Mouse (Mus musculus): ENCODE measurements around the gene Map3k7.
"Not testable (repeated sequence)": the region's sequence is repeated elsewhere in the genome, so short reads cannot be mapped to it uniquely, and the experiment has no call there.

Gene Map3k7

GRCm38 (mm10) chr4:31981863-31982262 is 18.0 kb downstream of the Map3k7 start:
- in situ Hi-C loops (cut with MboI, MseI), result no loop called here

GRCm38 (mm10) chr4:31993386-31993785 is 29.5 kb downstream of the Map3k7 start:
- in situ Hi-C loops (cut with MboI, MseI), result no loop called here

GRCm38 (mm10) chr4:31993865-31994264 is 30.0 kb downstream of the Map3k7 start:
- in situ Hi-C loops (cut with MboI, MseI), result no loop called here

- in situ Hi-C loops (cut with MboI, MseI), result no loop called here
Measured at GRCm38 (mm10) chr4:32001498-32001897, 37.6 kb downstream of the Map3k7 start.

DNA sequence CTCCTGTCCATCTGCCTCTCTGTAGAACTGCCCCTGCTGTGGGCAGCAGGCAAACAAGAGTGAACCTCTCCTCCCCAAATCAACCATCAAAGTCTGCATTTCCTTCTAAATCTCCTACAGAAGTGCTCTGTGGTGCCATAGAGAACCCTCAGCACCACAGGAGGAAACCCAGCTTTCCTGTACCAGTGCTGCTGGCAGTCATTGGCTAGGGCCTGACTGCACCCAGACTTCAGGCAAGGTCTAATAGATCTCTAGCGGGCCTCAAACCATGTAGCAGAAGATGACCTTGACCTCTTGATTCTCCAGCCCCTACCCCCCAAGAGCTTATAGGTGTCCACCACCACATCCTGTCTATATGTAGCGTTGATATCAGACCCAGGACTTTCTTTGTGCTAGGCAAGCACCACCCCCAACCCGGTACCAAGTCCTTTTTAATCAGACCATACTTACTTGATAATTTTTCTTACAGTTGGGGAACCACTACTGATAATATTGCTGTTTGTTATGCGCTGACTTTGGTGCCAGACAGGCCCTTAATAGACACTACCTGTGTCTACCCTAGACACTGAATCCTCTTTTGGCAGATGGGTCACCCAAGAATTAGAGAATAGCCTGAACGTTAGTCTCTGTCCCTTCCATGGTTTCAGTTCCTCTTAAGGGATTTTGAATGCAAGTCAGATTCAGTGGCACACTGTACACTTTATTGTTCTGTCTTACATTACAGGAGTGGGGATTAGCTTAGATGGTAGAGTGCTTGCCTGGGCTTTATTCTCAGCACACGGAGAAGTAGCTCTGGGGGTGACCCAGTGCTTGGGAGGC is 41.1 kb downstream of the Map3k7 start:
- in situ Hi-C loops (cut with MboI, MseI), result no loop called here

DNA sequence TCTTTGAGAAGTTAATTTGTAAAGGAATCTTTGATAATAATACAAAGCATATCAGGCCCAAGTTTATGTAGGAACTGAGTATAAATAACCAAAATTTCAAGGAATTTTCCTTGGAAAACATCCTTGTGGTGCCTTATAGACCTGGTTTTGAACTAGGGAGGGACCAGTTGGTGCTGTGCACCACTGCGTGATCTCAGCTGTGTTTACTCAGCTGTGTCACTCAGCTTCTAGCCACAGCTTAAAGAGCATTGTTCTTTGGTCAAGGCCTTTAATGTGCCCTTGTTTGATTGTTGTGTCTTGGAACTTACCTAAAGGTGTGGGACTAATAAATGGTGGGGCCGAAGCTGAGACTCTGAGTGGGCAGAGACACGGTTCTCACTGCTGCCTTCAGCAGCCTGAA is 43.3 kb downstream of the Map3k7 start:
- in situ Hi-C loops (cut with MboI, MseI), result no loop called here

DNA sequence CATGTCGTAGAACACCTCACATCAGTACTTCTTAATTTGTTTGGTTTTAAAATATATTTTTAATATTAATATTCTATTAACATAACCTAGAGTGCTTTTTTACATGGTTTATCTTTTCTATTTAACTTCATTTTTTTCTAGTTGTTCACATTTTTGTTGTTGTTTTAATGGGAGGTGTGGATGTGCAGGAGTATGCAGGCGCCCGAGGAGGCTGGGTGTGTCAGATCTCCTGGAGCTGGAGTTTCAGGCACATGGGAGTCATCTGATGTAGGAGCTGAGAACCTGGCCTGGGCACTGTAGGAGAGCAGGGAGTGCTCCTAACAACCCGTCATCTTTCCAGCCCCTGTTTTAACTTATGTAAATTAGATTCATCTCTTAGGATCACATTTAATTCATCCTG is 44.2 kb downstream of the Map3k7 start:
- in situ Hi-C loops (cut with MboI, MseI), result no loop called here

- in situ Hi-C loops (cut with MboI, MseI), result no loop called here
Measured at GRCm38 (mm10) chr4:32010808-32011207, 46.9 kb downstream of the Map3k7 start.

GRCm38 (mm10) chr4:32011218-32011973 is 47.5 kb downstream of the Map3k7 start:
- in situ Hi-C loops (cut with MboI, MseI), result no loop called here

GRCm38 (mm10) chr4:32021131-32021530 is 57.2 kb downstream of the Map3k7 start:
- in situ Hi-C loops (cut with MboI, MseI), result no loop called here

DNA sequence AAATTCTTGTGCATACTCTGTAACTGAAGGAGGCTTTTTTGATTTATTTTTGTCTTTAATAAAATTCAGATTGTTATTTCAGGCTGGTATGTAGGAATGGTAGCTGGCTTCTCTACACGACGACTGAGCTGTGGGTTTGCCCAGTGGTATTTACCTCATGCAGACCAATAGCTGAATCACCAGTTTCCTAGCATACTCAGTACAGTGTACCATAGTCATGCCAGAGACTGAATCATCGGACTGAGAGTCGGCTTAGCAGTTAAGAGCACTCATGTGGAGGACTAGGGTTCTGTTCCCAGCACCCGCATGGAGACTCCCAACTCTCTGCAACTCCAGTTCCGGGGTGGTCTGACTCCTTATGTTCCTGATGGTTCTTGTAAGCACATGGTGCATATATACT is 58.4 kb downstream of the Map3k7 start:
- in situ Hi-C loops (cut with MboI, MseI), result no loop called here

- in situ Hi-C loops (cut with MboI, MseI), result not testable (repeated sequence)
Measured at GRCm38 (mm10) chr4:32024170-32024569, 60.3 kb downstream of the Map3k7 start.

DNA sequence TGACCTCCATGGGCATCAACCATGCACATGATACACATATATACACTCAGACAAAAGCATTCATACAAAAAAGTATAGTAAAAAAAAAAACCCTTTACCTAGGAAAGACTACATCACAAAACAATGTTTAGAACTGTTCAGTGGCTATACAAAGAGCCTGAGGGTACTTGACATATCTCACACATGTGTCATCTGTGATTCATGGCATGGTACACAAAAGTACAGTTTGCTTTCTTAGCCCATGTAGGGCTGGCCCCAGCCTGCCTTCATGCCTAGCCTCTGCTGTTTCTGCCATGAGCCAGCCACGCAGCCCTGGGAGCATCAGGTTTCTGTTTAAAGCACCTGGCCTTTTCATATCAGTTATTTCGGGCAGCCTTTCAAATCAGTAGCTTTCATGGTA is 61.2 kb downstream of the Map3k7 start:
- in situ Hi-C loops (cut with MboI, MseI), result no loop called here

DNA sequence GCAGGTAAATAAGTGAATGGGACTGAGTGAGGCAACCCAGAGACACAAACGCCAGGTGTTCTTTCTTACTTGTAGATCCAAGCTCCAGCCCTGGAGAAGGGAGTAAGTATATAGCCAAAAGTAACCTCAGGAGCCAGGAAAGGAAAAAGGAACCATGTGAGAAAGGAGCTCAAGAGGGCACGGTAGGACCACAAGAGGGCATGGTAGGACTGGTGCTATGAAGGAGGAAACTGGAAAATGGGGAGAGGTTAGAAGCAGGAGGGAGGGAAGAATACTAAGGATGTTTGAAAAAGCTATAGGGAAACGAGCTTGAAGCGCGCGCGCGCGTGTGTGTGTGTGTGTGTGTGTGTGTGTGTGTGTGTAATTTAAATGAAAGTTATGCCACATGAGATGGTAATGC is 63.2 kb downstream of the Map3k7 start:
- in situ Hi-C loops (cut with MboI, MseI), result no loop called here

GRCm38 (mm10) chr4:32037267-32037666 is 73.4 kb downstream of the Map3k7 start:
- in situ Hi-C loops (cut with MboI, MseI), result no loop called here

DNA sequence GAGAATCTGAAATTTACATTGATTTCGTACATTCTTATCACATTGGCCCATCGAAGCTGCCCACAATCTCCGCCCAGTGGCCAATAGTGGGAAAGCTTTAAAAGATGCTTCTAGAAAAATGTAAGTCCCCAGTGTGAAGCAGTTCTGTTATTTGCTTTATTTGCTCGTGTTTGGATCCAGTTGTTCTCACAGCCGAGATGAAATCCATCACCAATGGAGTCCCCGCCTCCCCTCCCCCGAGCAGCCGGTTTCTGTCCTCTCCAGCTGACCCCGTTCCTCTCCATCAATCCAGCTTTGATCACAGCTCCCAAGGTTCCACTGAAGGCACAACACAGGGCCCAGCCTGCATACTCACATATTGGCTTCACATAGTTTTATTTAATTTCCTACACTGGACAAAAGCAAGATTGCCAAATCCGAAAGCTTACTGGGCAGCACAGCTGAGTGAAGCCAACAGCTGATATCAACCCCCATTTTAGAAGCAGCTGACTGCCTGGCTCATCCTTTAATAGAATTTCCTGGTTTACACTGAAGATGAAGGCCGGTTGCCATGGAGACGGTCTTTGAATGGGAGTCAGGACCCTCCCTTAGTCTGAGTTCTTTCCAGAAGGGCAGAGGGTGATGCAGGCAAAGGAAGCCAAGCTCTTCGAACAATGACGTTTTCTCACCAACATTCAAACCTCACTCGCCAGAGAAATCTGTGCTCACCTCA is 78.0 kb downstream of the Map3k7 start:
- in situ Hi-C loops (cut with MboI, MseI), result no loop called here

GRCm38 (mm10) chr4:32045234-32045633 is 81.3 kb downstream of the Map3k7 start:
- in situ Hi-C loops (cut with MboI, MseI), result no loop called here

DNA sequence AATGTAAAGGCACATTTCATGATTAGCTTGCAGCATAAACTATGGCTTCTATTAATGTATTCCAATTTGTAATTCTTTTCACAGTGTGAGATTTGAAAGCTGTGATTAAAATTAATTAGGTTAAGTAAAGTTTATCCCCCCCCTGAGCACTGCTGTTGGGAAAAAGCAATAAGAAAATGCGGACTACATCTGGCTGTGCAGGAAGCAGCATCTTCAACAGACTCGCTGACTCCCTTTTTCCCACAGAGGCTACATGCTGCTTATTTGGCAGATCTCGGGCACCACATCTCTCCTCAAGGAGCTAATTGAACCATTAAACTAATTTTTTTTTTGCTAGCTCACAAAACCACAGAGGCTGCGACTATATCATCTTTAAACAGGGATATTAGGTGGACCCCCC is 85.9 kb downstream of the Map3k7 start:
- in situ Hi-C loops (cut with MboI, MseI), result loop anchor here (10.0 kb wide), 1 partner anchor 165 kb away; no protein-coding TSS in a partner anchor

DNA sequence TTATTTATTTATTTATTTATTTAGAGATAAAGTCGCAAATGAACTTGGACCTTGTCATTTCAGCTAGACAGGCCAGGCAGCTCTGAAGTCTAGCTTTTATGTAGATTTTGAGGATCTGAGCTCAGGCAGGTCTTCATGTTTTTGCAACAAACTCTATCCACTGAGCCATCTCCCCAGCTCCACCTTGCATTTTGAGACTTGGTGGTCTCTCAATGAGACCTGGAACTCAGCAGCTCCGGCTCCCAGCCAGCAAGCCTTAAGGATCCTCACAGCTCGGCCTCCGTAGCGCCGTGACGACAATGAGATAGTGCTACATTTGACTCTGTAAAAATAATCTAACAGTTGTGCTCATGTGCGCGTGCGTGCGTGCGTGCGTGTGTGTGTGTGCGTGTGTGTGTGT is 89.3 kb downstream of the Map3k7 start:
- in situ Hi-C loops (cut with MboI, MseI), result loop anchor here (10.0 kb wide), 1 partner anchor 162 kb away; no protein-coding TSS in a partner anchor

DNA sequence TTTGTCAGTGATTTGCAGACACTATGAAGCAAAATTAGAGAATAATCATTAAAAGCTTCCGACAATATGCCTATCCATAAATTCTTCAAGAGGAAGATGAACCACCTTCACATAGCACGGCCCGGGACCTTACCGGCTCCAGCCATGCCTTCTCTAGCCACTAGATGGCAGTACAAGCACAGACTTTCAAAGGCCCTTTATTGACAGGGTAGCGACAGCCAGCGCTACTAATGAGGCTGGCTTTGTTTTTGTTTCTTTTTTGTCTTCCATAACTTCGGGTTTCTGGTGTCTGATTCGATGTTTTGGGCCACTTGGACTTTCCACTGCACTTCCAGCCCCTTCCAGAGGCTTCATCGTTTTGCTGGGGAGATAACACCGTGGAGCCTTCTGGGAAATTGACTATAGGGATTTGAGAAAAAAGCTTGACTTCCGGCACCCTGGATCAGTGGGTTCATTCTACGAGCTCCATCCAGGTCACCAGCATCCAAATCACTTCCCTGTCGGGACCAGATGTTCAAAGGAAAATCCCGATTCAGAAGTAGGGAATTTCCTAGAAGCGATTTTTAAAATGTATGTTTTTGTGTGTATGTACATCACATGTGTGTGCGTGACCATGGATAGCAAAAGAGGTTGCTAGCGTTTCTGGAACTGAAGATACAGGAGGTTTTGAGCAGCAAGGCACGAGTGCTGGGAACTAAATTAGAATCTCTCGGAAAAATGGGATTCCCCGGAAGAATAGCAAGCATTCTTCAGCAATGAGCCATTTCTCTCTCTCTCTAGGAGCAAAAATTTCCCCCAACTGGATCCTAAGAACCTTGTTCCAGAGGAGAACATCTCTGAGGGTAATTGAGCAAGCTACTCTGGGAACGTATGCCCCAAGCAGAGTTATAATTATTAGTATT is 91.5 kb downstream of the Map3k7 start:
- in situ Hi-C loops (cut with MboI, MseI), result loop anchor here (5.0 to 10.0 kb wide), 3 partner anchors 159 to 507 kb away; no protein-coding TSS in a partner anchor

DNA sequence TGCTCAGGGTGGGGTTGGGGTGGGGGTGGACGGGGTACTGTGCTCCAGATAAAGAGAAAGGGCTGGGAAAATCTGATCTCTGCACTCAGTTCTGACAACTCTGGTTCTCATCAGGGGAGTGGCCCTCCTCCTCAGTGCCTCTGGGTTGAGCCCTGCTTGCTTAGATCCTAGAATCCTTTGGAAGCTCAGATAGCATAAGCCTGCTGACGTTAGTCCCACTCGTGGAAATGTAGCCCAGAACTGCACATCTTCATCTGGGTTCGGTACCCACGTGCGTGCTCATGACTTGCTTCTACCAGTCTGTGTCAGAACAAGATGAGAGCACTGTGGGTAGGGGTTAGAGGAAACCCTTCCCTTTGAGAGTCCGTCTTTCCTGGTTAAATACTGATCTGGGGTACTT is 92.5 kb downstream of the Map3k7 start:
- in situ Hi-C loops (cut with MboI, MseI), result loop anchor here (5.0 to 10.0 kb wide), 3 partner anchors 158 to 506 kb away; no protein-coding TSS in a partner anchor

Measured in T-helper 2 cell (primary cell).